Mouse (Mus musculus) kidney, embryonic 14.5 days (tissue): ENCODE data around the gene Ptp4a2. TPM values are rescaled to one million over a fixed set of nuclear protein-coding genes. Genes with fewer than 3 reads are reported as not detected.

Source experiments
- ATAC-seq: fragments of 200-750 bp; cut with Nextera tagmentation; 2 replicates; pipeline ENCODE4 v1.8.0; 2017; ENCODE audit warnings: moderate number of reproducible peaks, mild to moderate bottlenecking, moderate TSS enrichment, moderate library complexity; ENCODE audit not compliant: low FRiP score, low TSS enrichment
- H3K27ac ChIP-seq: fragments of 300-500 bp; sonication (generic); 2 replicates; pipeline ENCODE4 v1.5.1; 2014; ENCODE audit warnings: low read depth, mild to moderate bottlenecking, low read length, moderate library complexity, mixed read lengths
- H3K27me3 ChIP-seq: fragments of 300-500 bp; sonication (generic); 2 replicates; pipeline ENCODE4 v1.6.1; 2014; ENCODE audit warnings: mild to moderate bottlenecking, low read length; ENCODE audit not compliant: control insufficient read depth, insufficient read depth
- H3K36me3 ChIP-seq: fragments of 300-500 bp; sonication (generic); 2 replicates; pipeline ENCODE4 v1.6.1; 2014; ENCODE audit warnings: low read length, mixed read lengths; ENCODE audit not compliant: control insufficient read depth, insufficient read depth
- H3K4me1 ChIP-seq: fragments of 300-500 bp; sonication (generic); 2 replicates; pipeline ENCODE4 v1.6.1; 2014; ENCODE audit warnings: low read length, mixed read lengths; ENCODE audit not compliant: control insufficient read depth, insufficient read depth
- H3K4me2 ChIP-seq: fragments of 300-500 bp; sonication (generic); replicated peaks from 2 replicates; pipeline ENCODE4 v1.6.1; 2014; ENCODE audit warnings: low read depth, mild to moderate bottlenecking, low read length
- H3K4me3 ChIP-seq: fragments of 300-500 bp; sonication (generic); 2 replicates; pipeline ENCODE4 v1.5.1; 2014; ENCODE audit warnings: mild to moderate bottlenecking, low read length
- H3K9ac ChIP-seq: fragments of 300-500 bp; sonication (generic); 2 replicates; pipeline ENCODE4 v1.6.1; 2014; ENCODE audit warnings: low read depth, mild to moderate bottlenecking, low read length, moderate library complexity
- H3K9me3 ChIP-seq: fragments of 300-500 bp; sonication (generic); 2 replicates; pipeline ENCODE4 v1.6.1; 2016; ENCODE audit warnings: low read length; ENCODE audit not compliant: control insufficient read depth
- WGBS: fragments of 180-500 bp; shearing (Covaris S2); extraction: QIAGEN DNeasy Blood & Tissue Kit; methylation state at CpG from one replicate; pipeline ENCODE4 v1.1.7; 2014; 5-methylcytosine and 5-hydroxymethylcytosine counted together
- polyA plus RNA-seq: library from polyadenylated mRNA; unstranded; fragments of >200 nt; fragmentation: Nextera tagmentation; extraction: Ambion mirVana; gene quantifications from 2 replicates; pipeline ENCODE4 v1.2.1, GENCODE M21; 2014

The Ptp4a2 gene
- polyA plus RNA-seq, 1 experiment from 2014 or later: 276 TPM

DNA sequence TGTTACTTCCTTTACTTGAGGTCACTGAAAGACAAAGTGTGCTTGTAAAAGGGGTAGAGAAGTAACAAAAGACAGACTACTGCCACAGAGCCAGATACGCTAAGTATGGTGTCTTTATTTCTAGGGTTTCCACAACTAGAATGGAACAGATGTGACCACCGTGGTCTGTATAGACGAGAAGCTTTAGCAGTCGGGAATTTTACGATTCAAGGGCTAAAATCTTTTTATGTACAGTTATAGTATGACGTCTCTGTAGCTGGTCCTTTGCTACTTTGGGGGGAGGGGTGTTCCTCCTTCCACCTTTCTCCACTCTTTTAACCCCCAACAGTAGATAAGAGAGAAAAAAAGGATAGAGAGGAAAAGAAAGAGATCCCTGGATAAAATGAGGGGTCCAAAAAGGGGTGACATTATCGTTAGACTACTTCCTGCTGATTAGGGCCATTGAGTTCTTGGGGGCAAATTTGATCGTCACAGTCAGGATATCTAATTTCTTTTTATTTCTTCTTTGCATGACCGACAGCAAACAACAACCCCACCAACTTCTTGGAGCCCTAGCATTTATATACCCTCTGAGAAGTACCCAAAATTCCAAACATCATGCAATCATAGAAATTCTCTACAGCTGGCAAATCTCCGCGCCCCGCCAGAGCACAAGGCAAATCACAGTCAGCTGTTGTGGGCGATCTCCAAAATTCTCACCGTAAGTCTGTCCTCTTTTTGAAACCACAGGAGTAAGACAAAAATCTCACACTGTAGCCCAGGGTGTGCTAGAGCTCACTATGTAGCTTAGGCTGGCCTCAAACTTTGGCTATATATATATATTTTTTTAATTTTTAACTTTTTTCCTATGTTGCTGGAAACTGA lies 818 bp downstream of the Ptp4a2 start:
- H3K4me1 ChIP-seq: peaks cover 7% of the 10 kb centered on the region; the same call in 1 of the 2 replicates
- no peaks in the 10 kb centered on the region for H3K9me3 ChIP-seq
- 64% methylated on average over 14 of the region's 14 CpGs for WGBS
- H3K36me3 ChIP-seq: no peaks in the 10 kb centered on the region
- H3K4me2 ChIP-seq: peak overlapping the region; percentile 72; the same call in 1 of the 2 replicates
- no peak overlapping the region for H3K9ac ChIP-seq
- H3K4me3 ChIP-seq: no peak overlapping the region; the same call in 1 of the 2 replicates
- no peak for ATAC-seq
- H3K27ac ChIP-seq: 0 out of 2 replicates have a peak overlapping the region, but pooled peaks have one; percentile 63
- H3K27me3 ChIP-seq: no peaks in the 10 kb centered on the region

DNA sequence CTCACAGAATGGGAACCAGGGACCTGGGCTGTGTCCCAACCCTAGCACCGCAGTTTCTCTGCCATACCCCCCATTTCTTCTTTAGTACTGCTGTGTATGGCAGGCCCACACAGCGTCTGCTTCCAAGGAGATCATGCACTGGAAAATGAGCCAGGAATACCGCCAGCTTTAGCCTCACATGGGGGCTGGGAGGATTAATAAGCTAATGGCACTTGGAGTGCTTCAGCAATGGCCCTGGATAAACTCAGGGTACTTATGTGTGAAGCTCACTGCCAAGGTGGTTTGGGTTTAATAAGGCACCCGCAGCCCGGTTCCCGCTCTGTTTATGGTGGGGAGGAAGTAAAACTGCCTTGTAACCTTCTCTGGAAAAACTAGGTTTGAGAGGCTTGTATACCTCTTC lies 6.6 kb downstream of the Ptp4a2 start:
- Histone ChIP-seq H3K27me3 (no peaks in the 10 kb centered on the region), H3K4me2 (no peak overlapping the region), H3K36me3 (no peaks in the 10 kb centered on the region), H3K4me3 (no peak overlapping the region), H3K27ac (no peak overlapping the region), H3K9me3 (no peaks in the 10 kb centered on the region), H3K9ac (no peak overlapping the region), H3K4me1 (peaks cover 24% of the 10 kb centered on the region)
- no peak for ATAC-seq
- WGBS: 80% methylated on average over 6 of the region's 6 CpGs

DNA sequence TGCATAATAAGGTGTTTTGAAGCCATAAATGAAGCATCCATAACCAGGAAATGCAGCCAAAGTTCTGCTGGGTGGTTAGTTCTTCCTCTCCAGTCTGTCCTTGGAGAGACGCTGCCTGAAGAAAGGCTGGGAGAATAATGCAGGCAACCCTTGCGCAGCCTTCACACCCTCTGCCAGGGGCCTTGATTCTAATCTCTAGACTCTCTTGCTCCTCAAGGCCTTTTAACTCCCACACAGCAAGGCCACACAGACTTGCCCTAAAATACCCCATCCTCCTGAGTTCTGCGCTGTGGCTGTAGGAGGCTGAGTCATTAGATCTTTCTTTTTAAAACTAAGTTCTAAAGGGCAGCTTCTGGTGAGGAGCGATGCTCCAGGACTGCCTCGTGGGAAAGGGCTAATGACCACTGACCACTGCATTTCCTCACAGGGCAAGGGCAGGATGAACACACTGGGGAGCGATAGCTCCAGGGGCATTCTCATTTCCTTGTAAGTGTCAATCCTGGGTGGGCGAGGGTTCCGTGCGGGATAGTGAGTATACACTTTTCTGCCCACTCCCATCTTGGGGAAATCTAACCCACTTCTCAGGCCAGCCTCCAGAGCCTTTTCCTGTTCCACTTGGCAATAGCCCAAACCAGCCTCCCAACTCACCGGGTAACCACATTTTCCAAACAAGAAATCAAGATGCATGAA lies 7.6 kb downstream of the Ptp4a2 start:
- no peaks in the 10 kb centered on the region for H3K9me3 ChIP-seq
- H3K4me3 ChIP-seq: no peak overlapping the region
- H3K9ac ChIP-seq: no peak overlapping the region
- peaks cover 35% of the 10 kb centered on the region for H3K4me1 ChIP-seq
- no peak for ATAC-seq
- peak overlapping the region; percentile 87; the same call in 1 of the 2 replicates for H3K27ac ChIP-seq
- no peaks in the 10 kb centered on the region for H3K27me3 ChIP-seq
- H3K36me3 ChIP-seq: no peaks in the 10 kb centered on the region
- 51% methylated on average over 10 of the region's 10 CpGs for WGBS
- H3K4me2 ChIP-seq: no peak overlapping the region

DNA sequence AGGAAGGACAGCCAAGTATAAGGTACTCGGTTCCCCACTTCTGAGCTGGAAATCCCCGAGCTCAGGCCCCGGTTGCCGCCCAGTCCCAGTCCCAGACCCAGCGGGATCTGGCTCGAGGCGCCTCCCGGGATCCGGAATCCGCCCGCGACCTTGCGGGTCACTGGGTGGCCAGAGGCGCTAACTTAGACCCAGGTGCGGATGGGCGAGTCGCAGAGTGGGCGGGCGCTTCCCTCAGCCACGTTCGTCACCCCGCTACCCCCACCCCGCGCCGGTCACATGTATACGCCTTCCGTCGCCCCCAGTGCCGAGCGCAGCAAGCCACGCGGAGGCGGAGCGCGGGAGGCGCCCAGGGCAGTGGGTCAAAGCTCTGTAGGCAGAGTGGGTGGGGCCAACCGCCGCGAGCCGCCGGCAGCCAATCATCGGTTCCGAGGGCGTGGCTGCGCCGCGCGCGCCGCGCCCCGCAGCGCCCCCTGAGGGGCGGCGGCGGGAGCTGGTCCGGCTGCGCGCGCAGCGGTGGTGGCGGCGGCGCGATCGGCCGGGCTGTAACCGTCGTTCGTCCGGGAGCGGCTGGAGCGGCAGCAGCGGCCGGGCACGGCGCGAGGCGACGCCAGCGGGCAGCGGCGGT lies 8.8 kb downstream of the Ptp4a2 start:
- Histone ChIP-seq H3K9me3 (no peaks in the 10 kb centered on the region), H3K27me3 (no peaks in the 10 kb centered on the region), H3K4me2 (peak overlapping the region; percentile 62), H3K4me1 (peaks cover 42% of the 10 kb centered on the region), H3K4me3 (peak overlapping the region; percentile 93), H3K36me3 (no peaks in the 10 kb centered on the region), H3K9ac (peak overlapping the region; percentile 96), H3K27ac (peak overlapping the region; percentile 94)
- ATAC-seq: peak; percentile 97
- WGBS: 0% methylated on average over 66 of the region's 83 CpGs

DNA sequence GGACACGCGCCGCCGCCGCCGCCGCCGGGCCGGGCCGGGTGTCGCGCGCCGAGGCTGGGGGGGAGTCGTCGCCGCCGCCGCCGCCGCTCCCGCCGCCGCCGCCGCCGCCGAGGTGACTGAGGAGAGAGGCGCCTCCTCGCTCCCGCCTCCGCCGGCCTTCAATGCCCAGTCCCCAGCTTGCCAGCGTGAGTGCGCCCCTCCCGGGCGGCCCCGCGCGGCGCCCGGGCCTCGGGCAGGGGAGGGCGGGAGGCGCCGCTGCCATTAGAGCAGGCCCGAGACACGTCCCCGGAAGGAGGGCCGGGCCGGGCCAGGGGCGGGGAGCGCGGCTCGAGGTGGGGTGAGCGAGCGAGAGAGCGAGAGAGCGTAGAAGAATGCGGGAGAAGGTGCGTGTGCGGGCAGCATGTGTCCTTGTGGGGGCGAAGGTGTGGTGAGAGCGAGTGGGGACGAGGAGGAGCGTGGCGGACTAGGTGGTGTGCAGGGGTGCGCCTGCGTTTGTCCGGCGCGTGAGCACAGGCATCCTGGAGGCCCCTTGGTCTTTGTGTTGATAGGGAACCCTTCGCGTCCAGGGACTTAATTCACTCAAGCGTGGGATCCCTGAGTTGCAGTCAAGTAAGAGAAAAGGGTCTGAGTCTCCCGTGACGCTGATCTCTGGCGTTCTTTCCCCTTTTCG lies 9.5 kb downstream of the Ptp4a2 start:
- Histone ChIP-seq H3K4me3 (peak overlapping the region; percentile 93), H3K36me3 (no peaks in the 10 kb centered on the region), H3K27me3 (no peaks in the 10 kb centered on the region), H3K9ac (peak overlapping the region; percentile 96), H3K4me2 (peak overlapping the region; percentile 62), H3K27ac (peak overlapping the region; percentile 94), H3K9me3 (no peaks in the 10 kb centered on the region), H3K4me1 (peaks cover 42% of the 10 kb centered on the region)
- ATAC-seq: peak; percentile 82
- under 1% methylated on average over 45 of the region's 79 CpGs for WGBS

DNA sequence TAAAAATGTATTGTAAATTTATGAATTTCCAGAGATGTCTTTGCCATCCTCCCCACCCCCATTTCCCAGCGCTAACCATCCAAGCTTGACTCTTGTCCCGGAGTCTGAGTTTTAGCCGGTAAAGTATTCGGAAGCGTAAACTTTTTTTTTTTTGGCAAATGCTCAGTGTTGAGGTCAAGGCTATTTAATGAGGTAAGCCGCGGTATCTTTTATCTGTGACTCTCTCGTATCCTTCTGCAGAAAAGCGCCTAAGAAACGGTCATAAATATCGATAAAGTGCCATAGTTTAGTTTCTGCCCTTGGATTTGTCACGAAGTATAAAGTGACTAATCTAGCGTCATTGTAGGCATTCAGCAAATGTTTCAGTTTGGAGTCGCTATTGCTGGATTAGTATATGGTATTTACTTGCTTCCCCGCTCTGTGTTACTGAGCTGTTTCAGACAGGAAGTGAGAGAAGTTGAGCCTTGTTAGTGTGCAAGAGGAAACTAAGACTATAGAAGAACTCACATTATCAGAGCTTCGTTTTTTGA lies 10.1 kb downstream of the Ptp4a2 start:
- under 1% methylated on average over 16 of the region's 16 CpGs for WGBS

DNA sequence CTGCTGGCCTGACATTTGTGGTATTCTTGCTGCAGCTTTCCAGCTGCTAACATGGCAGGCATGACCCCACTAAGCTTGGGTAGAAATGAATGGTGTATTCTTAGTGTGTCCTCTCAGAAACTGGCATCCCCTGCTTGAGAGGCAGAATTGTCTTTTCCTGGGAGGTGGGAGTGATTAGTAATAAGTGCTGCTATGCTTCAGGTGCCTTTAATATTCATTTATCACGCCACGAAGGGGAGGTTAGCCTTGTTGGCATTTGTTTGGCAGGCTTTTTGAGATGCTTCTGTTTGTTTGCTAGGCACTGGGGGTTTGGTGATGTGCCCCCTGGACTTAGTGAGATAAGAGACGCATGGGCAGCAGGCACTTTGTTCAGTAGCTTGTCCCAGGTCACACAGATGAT lies 11.3 kb downstream of the Ptp4a2 start:
- 74% methylated on average over 3 of the region's 3 CpGs for WGBS
- H3K27ac ChIP-seq: no peak overlapping the region
- H3K36me3 ChIP-seq: no peaks in the 10 kb centered on the region
- H3K4me1 ChIP-seq: peaks cover 45% of the 10 kb centered on the region
- no peaks in the 10 kb centered on the region for H3K27me3 ChIP-seq
- H3K4me3 ChIP-seq: peak overlapping the region; percentile 93; the same call in 1 of the 2 replicates
- no peak for ATAC-seq
- peak overlapping the region; percentile 62 for H3K4me2 ChIP-seq
- peak overlapping the region; percentile 2; the same call in 1 of the 2 replicates for H3K9ac ChIP-seq
- no peaks in the 10 kb centered on the region for H3K9me3 ChIP-seq

More for the DNA sequence above, 10.1 kb downstream of the Ptp4a2 start:
- Histone ChIP-seq H3K27ac (peak overlapping the region; percentile 94), H3K36me3 (no peaks in the 10 kb centered on the region), H3K4me3 (peak overlapping the region; percentile 93), H3K9ac (peak overlapping the region; percentile 96), H3K27me3 (no peaks in the 10 kb centered on the region), H3K4me2 (peak overlapping the region; percentile 62), H3K9me3 (no peaks in the 10 kb centered on the region), H3K4me1 (peaks cover 45% of the 10 kb centered on the region)
- no peak for ATAC-seq

DNA sequence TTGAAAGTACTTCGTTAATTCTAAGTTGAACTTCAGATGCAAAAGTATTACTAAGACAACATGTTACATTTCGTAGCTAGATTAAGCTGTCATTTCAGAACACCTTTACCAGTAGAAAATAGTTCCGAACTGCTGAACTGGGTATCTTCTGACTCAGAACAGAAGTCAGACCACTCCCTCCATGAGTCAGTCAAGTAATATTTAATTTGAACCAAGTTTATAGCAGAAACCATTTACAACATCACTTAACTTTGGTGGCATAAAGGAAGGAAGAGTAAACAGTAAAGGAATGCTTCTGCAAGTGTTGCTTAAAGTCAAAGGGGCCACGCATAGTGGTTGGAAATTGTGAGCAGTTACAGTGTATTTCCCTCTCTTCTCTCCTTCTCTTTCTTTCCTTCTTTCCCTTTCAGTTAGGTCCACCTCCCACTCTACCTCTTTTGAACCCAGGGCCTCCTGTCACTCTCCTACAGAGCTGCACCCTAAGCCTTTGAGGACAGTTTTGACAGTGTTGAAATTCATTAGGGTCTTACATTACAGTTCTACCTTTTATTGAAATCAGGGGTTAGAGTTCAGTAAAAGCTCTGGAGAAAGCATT lies 12.3 kb downstream of the Ptp4a2 start:
- H3K4me1 ChIP-seq: peaks cover 44% of the 10 kb centered on the region
- no peak for ATAC-seq
- 75% methylated on average over 4 of the region's 4 CpGs for WGBS

More for the DNA sequence above, 12.3 kb downstream of the Ptp4a2 start:
- Histone ChIP-seq H3K4me2 (no peak overlapping the region), H3K27me3 (no peaks in the 10 kb centered on the region), H3K36me3 (no peaks in the 10 kb centered on the region), H3K4me3 (no peak overlapping the region), H3K9me3 (no peaks in the 10 kb centered on the region), H3K9ac (peak overlapping the region; percentile 18; the same call in 1 of the 2 replicates), H3K27ac (no peak overlapping the region)
